Comparison of ENCODE assay signal across 18 mouse cellular contexts in genomic region chr1:180417118-180417517, GRCm38 (mm10).
DNase-seq lines count a peak whose midpoint lies in the region; ATAC-seq and TF ChIP-seq lines count a peak whose summit lies in the region.
"Had no signal": no experiment of that assay in that cellular context is flagged by ENCODE, and none has a peak within 500 bp of the region (broad histone marks: within the 10 kb centered on the region; RNA-seq: fewer than 3 reads in every experiment).

No protein-coding gene starts in this region.

- H3K27ac ChIP-seq in gastrocnemius, adult 2 months: 0 out of 2 replicates have a peak overlapping the region, but pooled peaks have one; percentile 13
- H3K27ac ChIP-seq in liver, embryonic 14.5 days: no peak overlapping the region
- no peak overlapping the region for H3K27ac ChIP-seq in liver, embryonic 12.5 days
- peak overlapping the region; percentile 71 for H3K27ac ChIP-seq in bone marrow macrophage, adult 2 months (ENCODE audit: insufficient read depth, low read depth, low read length)
- H3K27ac ChIP-seq: forebrain, embryonic 15.5 days; hindbrain, embryonic 14.5 days; limb, embryonic 15.5 days; lung, embryonic 15.5 days had no signal

- WGBS in liver, embryonic 14.5 days (ENCODE audit: insufficient replicate concordance): 31% methylated on average over 2 of the region's 2 CpGs
- WGBS in liver, embryonic 12.5 days (ENCODE audit: insufficient replicate concordance): 8% methylated on average over 2 of the region's 2 CpGs

- H3K9me3 ChIP-seq in liver, embryonic 14.5 days (ENCODE audit: control insufficient read depth, low read length): no peaks in the 10 kb centered on the region
- H3K9me3 ChIP-seq in liver, embryonic 12.5 days (replicated peaks): no peaks in the 10 kb centered on the region
- H3K9me3 ChIP-seq in megakaryocyte, embryonic 14.5 days: no peaks in the 10 kb centered on the region
- H3K9me3 ChIP-seq: forebrain, embryonic 15.5 days; limb, embryonic 15.5 days; lung, embryonic 15.5 days had no signal

- TF ChIP-seq CTCF in gastrocnemius, adult 2 months (IDR thresholded peaks at IDR 0.05): no peak
- TF ChIP-seq CTCF in liver, embryonic 14.5 days (IDR thresholded peaks at IDR 0.05; ENCODE audit: low read depth): peak; percentile 22; the same call in 1 of the 2 replicates
- peak; percentile 7; the same call in 1 of the 2 replicates for TF ChIP-seq CTCF in bone marrow macrophage, adult 2 months (IDR thresholded peaks at IDR 0.05; ENCODE audit: low read depth, low read length)

- TF ChIP-seq EP300 in liver, embryonic 14.5 days (IDR thresholded peaks at IDR 0.05; ENCODE audit: low read depth): no peak

- no peak overlapping the region for H3K9ac ChIP-seq in liver, embryonic 14.5 days (replicated peaks)
- no peak overlapping the region for H3K9ac ChIP-seq in liver, embryonic 12.5 days
- H3K9ac ChIP-seq: forebrain, embryonic 15.5 days; hindbrain, embryonic 14.5 days; limb, embryonic 15.5 days; lung, embryonic 15.5 days had no signal

- no peak overlapping the region for H3K4me3 ChIP-seq in gastrocnemius, adult 2 months
- no peak overlapping the region for H3K4me3 ChIP-seq in liver, embryonic 14.5 days (ENCODE audit: insufficient read depth in 1 of 2, low read depth in 2 of 2, low read length in 2 of 2)
- H3K4me3 ChIP-seq in liver, embryonic 12.5 days: no peak overlapping the region
- no peak overlapping the region for H3K4me3 ChIP-seq in bone marrow macrophage, adult 2 months (ENCODE audit: insufficient read depth, low read length)
- peak overlapping the region; percentile 81 for H3K4me3 ChIP-seq in megakaryocyte, embryonic 14.5 days (replicated peaks)
- H3K4me3 ChIP-seq: forebrain, embryonic 15.5 days; limb, embryonic 15.5 days; lung, embryonic 15.5 days had no signal

- intact Hi-C loops in gastrocnemius, adult 2 months (cut with DNase I): loop anchor here (5.0 kb wide), 1 partner anchor 65 kb away; no protein-coding TSS in a partner anchor

- no peak for TF ChIP-seq POLR2A in bone marrow macrophage, adult 2 months (IDR thresholded peaks at IDR 0.05; ENCODE audit: borderline replicate concordance, low read depth, low read length)

- ATAC-seq in liver, embryonic 14.5 days (ENCODE audit: insufficient read depth): no peak
- no peak for ATAC-seq in liver, embryonic 12.5 days
- ATAC-seq: forebrain, embryonic 15.5 days; intestine, embryonic 16.5 days; Patski had no signal

- no peak overlapping the region for H3K4me2 ChIP-seq in liver, embryonic 14.5 days (ENCODE audit: low read depth)
- H3K4me2 ChIP-seq in liver, embryonic 12.5 days: no peak overlapping the region
- H3K4me2 ChIP-seq: forebrain, embryonic 15.5 days; heart, embryonic 11.5 days; hindbrain, embryonic 14.5 days; limb, embryonic 15.5 days; lung, embryonic 15.5 days had no signal

- no peaks in the 10 kb centered on the region; a peak in 1 of 4 replicates for H3K4me1 ChIP-seq in liver, embryonic 14.5 days (replicated peaks; ENCODE audit: control insufficient read depth in 2 of 2, insufficient read depth in 2 of 2, low read length in 1 of 2)
- peaks cover 13% of the 10 kb centered on the region; the same call in 1 of the 2 replicates for H3K4me1 ChIP-seq in liver, embryonic 12.5 days
- peaks cover 54% of the 10 kb centered on the region for H3K4me1 ChIP-seq in bone marrow macrophage, adult 2 months (ENCODE audit: control insufficient read depth, insufficient read depth, low read length)
- peaks cover 99% of the 10 kb centered on the region for H3K4me1 ChIP-seq in megakaryocyte, embryonic 14.5 days

- no peaks in the 10 kb centered on the region for H3K36me3 ChIP-seq in liver, embryonic 14.5 days (replicated peaks; ENCODE audit: control insufficient read depth, insufficient read depth, low read depth)
- H3K36me3 ChIP-seq in liver, embryonic 12.5 days: peaks cover 12% of the 10 kb centered on the region; the same call in 1 of the 2 replicates
- peaks cover 100% of the 10 kb centered on the region for H3K36me3 ChIP-seq in megakaryocyte, embryonic 14.5 days (replicated peaks; ENCODE audit: low read length)
- H3K36me3 ChIP-seq: forebrain, embryonic 15.5 days had no signal

- DNase-seq in gastrocnemius, adult 2 months: no peak
- no peak for DNase-seq in gastrocnemius, postnatal 4 days (ENCODE audit: low spot score in 2 of 2)
- no peak for DNase-seq in liver, embryonic 14.5 days (ENCODE audit: low read depth in 3 of 3, low spot score in 3 of 3)
- no peak for DNase-seq in spleen, adult 18-20 months
- DNase-seq in cerebellum, adult 11 months: no peak
- DNase-seq: heart, postnatal 14 days; midbrain, embryonic 14.5 days; thymus, postnatal 4 days had no signal

- no peaks in the 10 kb centered on the region for H3K27me3 ChIP-seq in liver, embryonic 14.5 days (ENCODE audit: control insufficient read depth, insufficient read depth, low read length)
- H3K27me3 ChIP-seq in liver, embryonic 12.5 days (replicated peaks): no peaks in the 10 kb centered on the region
- no peaks in the 10 kb centered on the region for H3K27me3 ChIP-seq in megakaryocyte, embryonic 14.5 days (replicated peaks)
- H3K27me3 ChIP-seq: forebrain, embryonic 15.5 days; limb, embryonic 15.5 days; lung, embryonic 15.5 days; Patski had no signal

Comparison
In these comparisons a context has a peak if more than half of its experiments do, and no peak if none do; other contexts are left out.
1. H3K27ac ChIP-seq: peak in gastrocnemius, adult 2 months (single experiment) and bone marrow macrophage, adult 2 months (single experiment); none in liver, embryonic 14.5 days (single experiment) and liver, embryonic 12.5 days (single experiment).